Mouse (Mus musculus) forebrain, embryonic 13.5 days (tissue): ENCODE measurements around the gene Cercam. TPM values are rescaled to one million over a fixed set of nuclear protein-coding genes. Genes with fewer than 3 reads are reported as not detected.

Source experiments
- ATAC-seq: fragments of 200-750 bp; cut with Nextera tagmentation; 2 replicates; pipeline ENCODE4 v1.8.0; 2017
- H3K27ac ChIP-seq: fragments of 300-500 bp; sonication (generic); 2 replicates; pipeline ENCODE4 v1.5.1; 2015; ENCODE audit warnings: inconsistent platforms, mild to moderate bottlenecking, moderate library complexity
- H3K27me3 ChIP-seq: fragments of 300-500 bp; sonication (generic); 2 replicates; pipeline ENCODE4 v1.6.1; 2015; ENCODE audit warnings: mild to moderate bottlenecking, inconsistent platforms
- H3K36me3 ChIP-seq: fragments of 300-500 bp; sonication (generic); 2 replicates; pipeline ENCODE4 v1.6.1; 2015; ENCODE audit warnings: mild to moderate bottlenecking, inconsistent platforms; ENCODE audit not compliant: poor library complexity, severe bottlenecking
- H3K4me1 ChIP-seq: fragments of 300-500 bp; sonication (generic); 2 replicates; pipeline ENCODE4 v1.6.1; 2015; ENCODE audit warnings: inconsistent platforms
- H3K4me2 ChIP-seq: fragments of 300-500 bp; sonication (generic); 2 replicates; pipeline ENCODE4 v1.6.1; 2015; ENCODE audit warnings: inconsistent platforms, mild to moderate bottlenecking, moderate library complexity
- H3K4me3 ChIP-seq: fragments of 300-500 bp; sonication (generic); 2 replicates; pipeline ENCODE4 v1.5.1; 2015; ENCODE audit warnings: mild to moderate bottlenecking, inconsistent platforms
- H3K9ac ChIP-seq: fragments of 300-500 bp; sonication (generic); 2 replicates; pipeline ENCODE4 v1.6.1; 2015; ENCODE audit warnings: mild to moderate bottlenecking, inconsistent platforms
- H3K9me3 ChIP-seq: fragments of 300-500 bp; sonication (generic); replicated peaks from 2 replicates; pipeline ENCODE4 v1.6.1; 2016; ENCODE audit warnings: inconsistent platforms
- whole genome bisulfite sequencing: fragments of 180-500 bp; shearing (Covaris S2); methylation state at CpG from one replicate; pipeline ENCODE4 v1.1.7; 2015; 5-methylcytosine and 5-hydroxymethylcytosine counted together
- polyA plus RNA-seq: library from polyadenylated mRNA; unstranded; fragments of >200 nt; fragmentation: Nextera tagmentation; extraction: Ambion mirVana; gene quantifications from 2 replicates; pipeline ENCODE4 v1.2.1, GENCODE M21; 2015

The Cercam gene
- polyA plus RNA-seq, 1 experiment from 2014 or later, result 5.8 TPM

DNA sequence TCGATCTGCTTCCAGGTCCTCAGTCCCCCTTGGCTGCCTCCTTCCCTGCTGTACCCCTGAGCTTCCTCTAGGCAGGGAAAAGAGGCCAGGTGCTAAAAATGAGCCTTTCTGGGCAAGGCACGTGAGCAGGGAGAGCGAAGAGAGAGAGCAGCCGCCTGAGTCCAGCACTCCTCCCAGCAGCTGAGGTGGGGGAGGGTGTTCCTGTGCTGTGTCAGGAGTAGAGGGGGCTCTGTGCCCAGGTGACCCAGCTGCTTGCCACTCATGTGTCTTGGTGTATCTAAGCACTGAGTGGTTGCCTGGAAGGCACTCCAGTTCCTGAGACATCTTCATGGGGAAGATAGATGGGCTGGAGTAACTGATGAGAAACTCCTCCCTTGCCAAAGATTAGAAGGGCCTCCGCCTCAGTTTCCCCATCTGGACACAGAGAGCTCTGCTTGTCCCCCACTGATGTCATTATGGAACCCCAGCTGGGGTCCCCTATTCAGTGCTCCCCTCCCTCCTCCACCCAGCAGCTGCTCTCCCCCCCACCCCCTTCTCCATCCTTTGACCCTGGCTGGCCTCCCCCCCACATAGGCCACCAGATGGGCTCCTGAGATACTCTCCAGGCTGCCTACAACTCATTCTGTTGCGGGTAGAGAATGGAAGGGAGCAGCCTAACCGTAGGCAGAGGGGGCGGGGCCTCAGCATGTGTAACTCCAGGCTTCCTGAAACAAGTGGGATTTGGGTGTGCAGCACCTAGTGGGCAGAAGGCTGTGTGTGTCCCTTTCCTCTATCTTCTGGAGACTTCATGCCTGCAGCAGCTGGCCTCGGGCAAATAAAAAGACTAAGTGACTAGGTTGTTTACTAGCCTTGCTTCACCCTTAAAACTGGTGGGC, 25.5 kb upstream of the Cercam start:
- H3K4me1 ChIP-seq, result peaks cover 34% of the 10 kb centered on the region
- no peak for ATAC-seq
- H3K9ac ChIP-seq, result no peak overlapping the region
- H3K4me3 ChIP-seq, result no peak overlapping the region
- WGBS, result 57% methylated on average over 9 of the region's 9 CpGs
- no peak overlapping the region for H3K27ac ChIP-seq
- H3K9me3 ChIP-seq, result no peaks in the 10 kb centered on the region
- H3K4me2 ChIP-seq, result no peak overlapping the region
- H3K36me3 ChIP-seq, result peaks cover 39% of the 10 kb centered on the region
- peaks cover 77% of the 10 kb centered on the region for H3K27me3 ChIP-seq

DNA sequence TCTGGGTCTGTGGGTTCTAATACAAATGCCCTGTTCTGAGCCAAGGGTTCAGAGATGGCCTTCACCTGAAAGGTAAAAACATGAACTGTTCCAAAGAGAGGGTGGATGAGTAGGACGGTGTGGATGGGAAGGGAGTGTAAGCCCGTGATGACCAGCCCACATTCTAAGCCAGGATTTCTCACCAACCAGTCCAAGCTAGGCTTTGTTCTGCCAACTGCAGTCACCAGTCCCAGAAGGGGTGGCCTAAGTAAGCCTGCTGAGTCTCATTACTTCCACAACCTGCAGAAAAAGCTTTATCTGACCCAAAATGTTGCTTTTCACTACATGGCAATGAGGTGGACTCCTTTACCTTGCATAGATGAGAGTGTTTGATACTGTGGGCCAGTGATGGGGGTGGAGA, 24.8 kb upstream of the Cercam start:
- no peak for ATAC-seq
- H3K36me3 ChIP-seq, result peaks cover 32% of the 10 kb centered on the region
- WGBS, result 67% methylated on average over 2 of the region's 2 CpGs
- no peak overlapping the region for H3K4me3 ChIP-seq
- H3K9me3 ChIP-seq, result no peaks in the 10 kb centered on the region
- no peak overlapping the region for H3K4me2 ChIP-seq
- H3K27me3 ChIP-seq, result peaks cover 81% of the 10 kb centered on the region
- peaks cover 31% of the 10 kb centered on the region for H3K4me1 ChIP-seq
- H3K9ac ChIP-seq, result no peak overlapping the region
- no peak overlapping the region for H3K27ac ChIP-seq

DNA sequence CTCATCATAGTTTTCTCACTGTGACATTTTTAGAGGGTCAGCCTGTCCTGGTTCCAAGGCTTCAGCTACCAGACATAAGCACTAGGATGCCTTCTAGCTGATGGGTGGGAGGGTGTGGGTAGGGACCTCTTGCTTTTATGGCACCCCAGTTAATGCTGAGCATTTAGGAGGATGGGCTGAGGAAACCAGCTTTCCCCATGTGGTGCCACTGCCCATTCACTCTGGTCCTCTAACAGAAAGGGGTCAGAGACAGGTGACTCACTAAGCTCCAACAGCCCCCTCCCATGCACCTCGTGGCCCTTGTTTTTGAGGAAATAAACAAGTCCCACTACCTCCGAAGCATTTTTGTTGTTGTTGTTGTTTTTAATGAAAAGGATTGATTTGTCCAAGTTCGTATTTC, 24.3 kb upstream of the Cercam start:
- no peak for ATAC-seq
- 18% methylated on average over 3 of the region's 3 CpGs for WGBS
- no peak overlapping the region for H3K4me2 ChIP-seq
- no peaks in the 10 kb centered on the region for H3K9me3 ChIP-seq
- peaks cover 31% of the 10 kb centered on the region for H3K36me3 ChIP-seq
- H3K4me3 ChIP-seq, result peak overlapping the region; percentile 47; the same call in 1 of the 2 replicates
- H3K27me3 ChIP-seq, result peaks cover 83% of the 10 kb centered on the region
- H3K4me1 ChIP-seq, result peaks cover 25% of the 10 kb centered on the region
- no peak overlapping the region for H3K9ac ChIP-seq
- no peak overlapping the region for H3K27ac ChIP-seq

GRCm38 (mm10) chr2:29845636-29846035, 23.3 kb upstream of the Cercam start:
- peak overlapping the region; percentile 66 for H3K9ac ChIP-seq
- WGBS, result 2% methylated on average over 25 of the region's 25 CpGs
- peak overlapping the region; percentile 47 for H3K4me3 ChIP-seq
- H3K4me1 ChIP-seq, result peaks cover 21% of the 10 kb centered on the region
- peaks cover 85% of the 10 kb centered on the region for H3K27me3 ChIP-seq
- H3K27ac ChIP-seq, result no peak overlapping the region
- H3K36me3 ChIP-seq, result peaks cover 31% of the 10 kb centered on the region
- no peak for ATAC-seq
- H3K9me3 ChIP-seq, result no peaks in the 10 kb centered on the region
- H3K4me2 ChIP-seq, result peak overlapping the region; percentile 81

GRCm38 (mm10) chr2:29846061-29846853, 22.7 kb upstream of the Cercam start:
- Histone ChIP-seq H3K4me3 (peak overlapping the region; percentile 47), H3K4me2 (peak overlapping the region; percentile 81), H3K36me3 (peaks cover 29% of the 10 kb centered on the region), H3K9me3 (no peaks in the 10 kb centered on the region), H3K4me1 (peaks cover 21% of the 10 kb centered on the region), H3K27me3 (peaks cover 88% of the 10 kb centered on the region), H3K9ac (peak overlapping the region; percentile 66), H3K27ac (no peak overlapping the region)
- 2% methylated on average over 46 of the region's 47 CpGs for WGBS
- 0 out of 2 replicates have a peak, but pooled peaks have one; percentile 19 for ATAC-seq

GRCm38 (mm10) chr2:29846911-29847310, 22.1 kb upstream of the Cercam start:
- H3K27me3 ChIP-seq, result peaks cover 88% of the 10 kb centered on the region
- ATAC-seq, result no peak
- no peak overlapping the region for H3K4me3 ChIP-seq
- H3K27ac ChIP-seq, result no peak overlapping the region
- H3K9ac ChIP-seq, result no peak overlapping the region
- H3K4me1 ChIP-seq, result peaks cover 21% of the 10 kb centered on the region
- peaks cover 26% of the 10 kb centered on the region for H3K36me3 ChIP-seq
- H3K4me2 ChIP-seq, result no peak overlapping the region; the same call in 1 of the 2 replicates
- H3K9me3 ChIP-seq, result no peaks in the 10 kb centered on the region
- WGBS, result 30% methylated on average over 3 of the region's 3 CpGs

DNA sequence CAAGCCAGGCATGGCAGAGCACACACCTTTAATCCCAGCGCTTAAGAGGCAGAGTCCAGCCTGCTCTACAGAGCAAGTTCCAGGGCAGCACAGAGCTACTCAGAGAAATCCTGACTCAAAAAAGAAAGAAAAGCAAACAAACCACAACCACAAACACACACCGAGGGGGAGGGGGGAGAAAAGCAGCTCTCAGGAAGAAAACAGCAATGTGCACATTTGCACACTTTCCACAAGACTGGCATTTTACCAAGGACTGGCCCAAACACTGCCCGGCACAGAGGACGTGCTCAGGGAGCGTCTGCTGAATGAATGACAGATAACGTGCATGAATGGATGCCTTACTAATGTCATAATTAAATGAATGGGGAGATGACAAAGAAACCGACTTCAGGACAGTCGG, 19.9 kb upstream of the Cercam start:
- no peaks in the 10 kb centered on the region for H3K9me3 ChIP-seq
- H3K27me3 ChIP-seq, result peaks cover 81% of the 10 kb centered on the region
- peaks cover 4% of the 10 kb centered on the region; the same call in 1 of the 2 replicates for H3K36me3 ChIP-seq
- H3K9ac ChIP-seq, result no peak overlapping the region
- no peak overlapping the region for H3K27ac ChIP-seq
- WGBS, result 65% methylated on average over 8 of the region's 8 CpGs
- H3K4me3 ChIP-seq, result no peak overlapping the region
- no peak overlapping the region for H3K4me2 ChIP-seq
- peaks cover 21% of the 10 kb centered on the region for H3K4me1 ChIP-seq
- ATAC-seq, result no peak

- peaks cover 76% of the 10 kb centered on the region for H3K27me3 ChIP-seq
- ATAC-seq, result no peak
- no peaks in the 10 kb centered on the region for H3K36me3 ChIP-seq
- WGBS, result 62% methylated on average over 5 of the region's 5 CpGs
- no peak overlapping the region for H3K4me3 ChIP-seq
- no peak overlapping the region for H3K9ac ChIP-seq
- H3K4me2 ChIP-seq, result no peak overlapping the region
- H3K9me3 ChIP-seq, result no peaks in the 10 kb centered on the region
- H3K4me1 ChIP-seq, result peaks cover 20% of the 10 kb centered on the region
- no peak overlapping the region for H3K27ac ChIP-seq
Observed at GRCm38 (mm10) chr2:29849841-29850480, 19.0 kb upstream of the Cercam start.

DNA sequence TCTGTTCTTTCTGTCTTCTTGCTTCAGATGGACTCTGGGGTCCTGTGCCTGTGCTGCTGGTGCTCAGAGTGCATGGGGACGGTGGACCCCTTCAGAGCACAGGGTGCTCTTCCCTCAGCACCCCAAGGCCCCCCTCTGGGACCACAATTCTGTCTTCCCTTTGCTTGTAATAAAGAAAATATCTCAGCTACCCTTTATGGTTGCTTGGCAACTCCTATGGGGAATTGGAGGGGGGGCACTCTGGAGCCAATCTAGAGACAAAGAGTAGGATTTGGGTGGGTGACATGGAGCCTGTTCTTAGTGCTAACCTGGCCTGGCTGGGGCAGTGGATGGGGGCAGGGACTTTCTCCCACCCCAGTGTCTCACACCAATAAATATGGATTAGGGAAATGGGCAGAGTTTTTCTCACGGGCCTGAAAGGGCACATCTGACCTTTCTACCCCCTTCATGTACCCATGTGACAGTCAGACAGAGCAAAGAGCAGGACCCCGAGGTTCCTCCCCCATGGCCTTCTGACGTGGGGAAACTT, 15.9 kb upstream of the Cercam start:
- Histone ChIP-seq H3K4me2 (no peak overlapping the region), H3K36me3 (no peaks in the 10 kb centered on the region), H3K4me3 (no peak overlapping the region), H3K27me3 (peaks cover 69% of the 10 kb centered on the region), H3K9ac (peak overlapping the region; percentile 34; the same call in 1 of the 2 replicates), H3K4me1 (peaks cover 11% of the 10 kb centered on the region; the same call in 1 of the 2 replicates), H3K9me3 (no peaks in the 10 kb centered on the region), H3K27ac (no peak overlapping the region)
- 33% methylated on average over 4 of the region's 4 CpGs for WGBS
- ATAC-seq, result no peak

DNA sequence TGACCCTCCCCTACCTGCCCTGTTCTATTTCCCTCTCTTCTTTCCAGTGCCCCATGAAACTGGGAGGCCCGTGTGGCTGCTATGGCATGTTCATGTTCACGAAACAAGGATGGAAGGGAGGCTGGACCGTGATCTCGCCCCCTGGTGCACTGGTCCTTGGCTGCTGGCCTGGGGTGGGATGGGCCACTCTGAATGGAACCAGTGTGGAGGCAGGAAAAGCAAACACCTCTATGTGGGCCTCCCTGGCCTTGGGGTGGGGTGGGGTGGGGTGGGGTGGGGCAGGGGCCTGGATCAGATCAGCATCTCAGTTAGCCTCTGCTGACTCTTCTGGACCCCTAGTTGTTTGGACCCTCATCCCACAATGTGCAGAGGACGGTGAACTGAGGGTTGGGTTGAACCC, 15.2 kb upstream of the Cercam start:
- Histone ChIP-seq H3K9ac (no peak overlapping the region), H3K4me2 (no peak overlapping the region), H3K36me3 (no peaks in the 10 kb centered on the region), H3K4me1 (peaks cover 11% of the 10 kb centered on the region; the same call in 1 of the 2 replicates), H3K27me3 (peaks cover 69% of the 10 kb centered on the region), H3K4me3 (no peak overlapping the region), H3K9me3 (no peaks in the 10 kb centered on the region), H3K27ac (no peak overlapping the region)
- no peak for ATAC-seq
- 90% methylated on average over 5 of the region's 5 CpGs for WGBS

DNA sequence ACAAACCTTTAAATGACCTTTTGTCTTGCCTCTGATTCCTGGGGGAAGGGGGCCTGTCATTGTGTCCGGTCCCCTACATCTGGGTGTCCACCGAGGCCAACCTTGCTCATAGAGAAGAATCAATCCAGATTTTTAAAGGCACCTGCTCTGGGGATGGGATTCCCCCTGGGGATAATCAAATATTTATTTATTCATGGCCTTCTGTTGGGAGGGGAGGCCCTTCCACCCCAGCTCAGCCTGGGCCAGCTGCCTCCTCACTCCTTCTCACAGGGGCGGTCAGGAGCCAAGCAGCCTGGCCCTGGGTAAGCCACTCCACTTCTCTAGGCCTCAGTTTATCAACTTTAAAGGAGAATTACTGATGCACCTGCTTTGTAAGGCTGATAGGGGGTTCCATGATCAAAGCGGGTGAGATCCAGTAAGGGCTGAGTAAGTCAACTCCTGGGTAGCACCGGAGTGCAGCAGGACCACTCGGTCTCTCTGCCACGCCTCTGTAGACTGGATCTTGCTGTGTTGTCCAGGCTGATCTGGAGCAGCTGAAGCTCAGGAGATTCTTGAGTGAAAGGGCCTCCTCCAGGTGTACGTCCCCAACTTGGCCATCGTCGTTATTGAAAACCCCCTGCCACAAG, 13.3 kb upstream of the Cercam start:
- H3K36me3 ChIP-seq, result no peaks in the 10 kb centered on the region
- no peak overlapping the region for H3K27ac ChIP-seq
- no peak overlapping the region for H3K9ac ChIP-seq
- H3K4me2 ChIP-seq, result no peak overlapping the region
- WGBS, result 76% methylated on average over 10 of the region's 10 CpGs
- no peak for ATAC-seq
- H3K4me3 ChIP-seq, result no peak overlapping the region
- peaks cover 61% of the 10 kb centered on the region for H3K27me3 ChIP-seq
- no peaks in the 10 kb centered on the region for H3K9me3 ChIP-seq
- peaks cover 11% of the 10 kb centered on the region; the same call in 1 of the 2 replicates for H3K4me1 ChIP-seq
